Mouse (Mus musculus) ES-E14 (cell line): ENCODE results near the gene Anks1b. TPM values are rescaled to one million over a fixed set of nuclear protein-coding genes. Genes with fewer than 3 reads are reported as not detected.

ENCODE experiments used
- DNase-seq: peaks from one replicate; pipeline ENCODE4 v3.0.0-alpha.2; 2013; ENCODE audit warnings: low read depth, low spot score
- H3K27ac ChIP-seq: 2 replicates; pipeline ENCODE4 v1.5.1; 2012; ENCODE audit warnings: low read depth, mild to moderate bottlenecking, low read length, moderate library complexity, mixed read lengths; ENCODE audit not compliant: poor library complexity, insufficient read depth, severe bottlenecking
- H3K36me3 ChIP-seq: 2 replicates; pipeline ENCODE4 v1.6.1; 2012; ENCODE audit warnings: mild to moderate bottlenecking, low read length, moderate library complexity, mixed read lengths; ENCODE audit not compliant: control insufficient read depth, poor library complexity, insufficient read depth, severe bottlenecking
- H3K4me1 ChIP-seq, 2 experiments: fragments of 150-350 bp in 1 of 2; sonication (generic) in 1 of 2; 2 replicates each; pipeline ENCODE4 v1.6.1; 2012; ENCODE audit warnings: low read length in 2 of 2, mild to moderate bottlenecking in 1 of 2, mixed read lengths in 1 of 2; ENCODE audit not compliant: control insufficient read depth in 2 of 2, insufficient read depth in 2 of 2, poor library complexity in 1 of 2
- H3K4me3 ChIP-seq, 2 experiments: fragments of 150-350 bp in 1 of 2; sonication (generic) in 1 of 2; 2 replicates each; pipeline ENCODE4 v1.5.1; 2012; ENCODE audit warnings: low read length in 2 of 2, low read depth in 1 of 2, mild to moderate bottlenecking in 1 of 2, mixed read lengths in 1 of 2; ENCODE audit not compliant: insufficient read depth in 1 of 2, poor library complexity in 1 of 2, severe bottlenecking in 1 of 2
- H3K9ac ChIP-seq: 2 replicates; pipeline ENCODE4 v1.6.1; 2012; ENCODE audit warnings: low read depth, mild to moderate bottlenecking, low read length, mixed read lengths; ENCODE audit not compliant: poor library complexity, insufficient read depth, severe bottlenecking
- H3K9me3 ChIP-seq: fragments of 150-350 bp; sonication (generic); 2 replicates; pipeline ENCODE4 v1.6.1; 2012; ENCODE audit warnings: low read depth, mild to moderate bottlenecking, low read length; ENCODE audit not compliant: control insufficient read depth, insufficient read depth
- CHD2 ChIP-seq: IDR thresholded peaks from 2 replicates; pipeline ENCODE4 v1.6.1; 2014; ENCODE audit warnings: mild to moderate bottlenecking, low read depth, low read length, inconsistent platforms
- HCFC1 ChIP-seq: IDR thresholded peaks from 2 replicates; pipeline ENCODE4 v1.6.1; 2012; ENCODE audit warnings: low read length, inconsistent platforms, borderline replicate concordance; ENCODE audit not compliant: insufficient read depth
- MAFK ChIP-seq: IDR thresholded peaks from 2 replicates; pipeline ENCODE4 v1.6.1; 2014; ENCODE audit warnings: mild to moderate bottlenecking, low read depth, low read length, inconsistent platforms; ENCODE audit not compliant: insufficient read depth
- ZC3H11A ChIP-seq: IDR thresholded peaks from 2 replicates; pipeline ENCODE4 v1.6.1; 2012; ENCODE audit warnings: low read depth, mild to moderate bottlenecking, inconsistent platforms, low read length, borderline replicate concordance
- ZNF384 ChIP-seq: IDR thresholded peaks from 2 replicates; pipeline ENCODE4 v1.6.1; 2012; ENCODE audit warnings: low read depth, low read length, inconsistent platforms
- in situ Hi-C, 2 experiments: fragments of 600-800 bp; cut with MboI; formaldehyde crosslinking; loops; one replicate each; pipeline ENCODE4 v1.15.1; 2025; ENCODE audit warnings: low sequenced_read_pairs in 2 of 2, inconsistent platforms in 1 of 2; ENCODE audit not compliant: unreplicated experiment in 2 of 2
- total RNA-seq: library from RNA; depleted of rRNA; stranded (reverse); fragments of 300-350 nt; gene quantifications from 2 replicates; pipeline ENCODE4 v1.2.3, GENCODE M21; 2012

The Anks1b gene
- total RNA-seq, 1 experiment, result 2.6 TPM

DNA sequence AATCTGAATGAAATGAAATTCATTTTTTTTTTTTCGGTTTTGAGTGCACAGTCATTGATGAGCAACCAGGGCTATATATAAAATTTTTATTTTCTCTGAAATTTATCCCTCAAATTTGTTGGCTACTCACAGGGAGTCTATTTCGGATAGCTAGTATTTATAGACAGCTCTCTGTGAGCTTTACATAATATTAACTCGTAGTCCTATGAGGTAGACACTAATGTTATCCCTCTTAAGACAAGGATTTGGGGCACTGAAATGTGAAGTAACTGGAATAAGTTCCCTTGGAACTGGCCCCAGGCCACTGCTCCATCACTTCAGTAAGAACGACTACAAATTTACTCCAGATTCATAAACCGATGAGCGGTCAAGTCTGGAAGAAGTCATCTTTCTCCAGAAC, 977.8 kb downstream of the Anks1b start:
- H3K27ac ChIP-seq, result no peak overlapping the region
- no peak overlapping the region for H3K4me3 ChIP-seq
- H3K4me1 ChIP-seq, result no peaks in the 10 kb centered on the region
- H3K9ac ChIP-seq, result no peak overlapping the region
- DNase-seq, result no peak
- TF ChIP-seq HCFC1, result no peak
- TF ChIP-seq ZC3H11A, result no peak
- TF ChIP-seq ZNF384, result no peak
- TF ChIP-seq CHD2, result no peak
- TF ChIP-seq MAFK, result no peak
- no peaks in the 10 kb centered on the region for H3K9me3 ChIP-seq
- in situ Hi-C loops, result no loop called here
- H3K36me3 ChIP-seq, result no peaks in the 10 kb centered on the region

DNA sequence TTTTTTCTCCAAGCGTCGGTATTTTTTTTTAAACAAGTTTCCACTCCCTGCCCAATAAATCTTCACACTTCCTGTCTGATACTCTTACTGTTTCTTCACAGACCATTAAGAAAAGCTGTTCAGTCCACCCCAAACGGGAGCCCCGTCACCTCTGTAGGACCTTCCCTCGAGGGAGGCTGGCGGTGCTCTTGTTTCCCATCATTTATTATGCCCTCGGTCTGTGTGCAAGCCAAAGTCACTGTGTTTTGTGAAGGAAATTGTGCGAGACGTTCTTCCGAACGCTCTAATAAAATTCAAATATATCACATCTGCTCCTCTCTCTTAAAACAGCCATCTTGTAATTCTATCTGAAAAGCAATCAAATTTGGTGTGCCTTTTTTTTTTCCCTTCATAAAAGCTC, 978.7 kb downstream of the Anks1b start:
- H3K4me3 ChIP-seq, result no peak overlapping the region
- H3K36me3 ChIP-seq, result no peaks in the 10 kb centered on the region
- no peak for TF ChIP-seq CHD2
- TF ChIP-seq ZNF384, result no peak
- TF ChIP-seq MAFK, result no peak
- TF ChIP-seq ZC3H11A, result no peak
- no peak for TF ChIP-seq HCFC1
- no peak overlapping the region for H3K27ac ChIP-seq
- in situ Hi-C loops, result no loop called here
- H3K9me3 ChIP-seq, result no peaks in the 10 kb centered on the region
- no peak for DNase-seq
- no peaks in the 10 kb centered on the region for H3K4me1 ChIP-seq
- H3K9ac ChIP-seq, result no peak overlapping the region

DNA sequence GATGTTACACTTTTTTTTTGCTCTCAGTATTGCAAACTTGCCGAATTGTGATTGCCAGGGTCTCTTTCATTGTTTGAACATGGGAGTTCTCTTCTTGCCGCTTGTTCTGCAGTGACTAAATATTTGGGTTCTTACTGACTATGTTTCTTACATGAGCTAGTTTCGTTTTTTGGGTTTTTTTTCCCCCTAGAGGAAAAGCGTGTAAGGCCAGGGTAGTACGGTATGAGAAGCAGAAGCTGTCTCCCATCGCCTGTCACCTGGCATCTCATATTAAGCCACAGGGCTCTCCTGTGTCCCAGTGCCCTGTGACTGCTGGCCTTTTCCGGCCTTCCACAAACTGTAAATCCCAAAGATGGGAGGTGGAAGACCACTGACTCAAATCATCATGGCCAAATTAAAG, 979.1 kb downstream of the Anks1b start:
- Histone ChIP-seq H3K36me3 (no peaks in the 10 kb centered on the region), H3K4me3 (no peak overlapping the region), H3K9me3 (no peaks in the 10 kb centered on the region), H3K27ac (no peak overlapping the region), H3K9ac (no peak overlapping the region), H3K4me1 (no peaks in the 10 kb centered on the region)
- in situ Hi-C loops, result no loop called here
- DNase-seq, result no peak
- no peak for TF ChIP-seq MAFK

DNA sequence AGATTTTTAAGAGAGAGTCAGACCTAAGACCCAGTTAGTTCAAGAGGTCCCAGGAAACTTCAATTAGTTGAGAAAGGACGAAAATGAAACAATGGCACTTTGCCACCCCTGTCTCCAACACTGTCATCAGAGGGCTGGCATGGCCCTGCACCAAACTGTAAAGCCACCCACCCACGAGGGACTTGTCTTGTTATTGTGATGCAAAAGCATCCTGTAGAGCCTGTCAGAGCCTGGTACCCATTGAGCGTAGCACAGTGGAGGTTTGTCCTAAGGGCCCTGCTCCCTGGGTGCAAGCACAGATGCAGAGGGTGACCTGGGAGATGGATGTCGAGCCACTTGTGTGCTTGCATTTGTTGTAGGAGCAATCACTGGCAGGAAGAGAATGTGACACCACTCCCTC, 983.4 kb downstream of the Anks1b start:
- Histone ChIP-seq H3K9ac (no peak overlapping the region), H3K9me3 (no peaks in the 10 kb centered on the region), H3K4me3 (no peak overlapping the region), H3K36me3 (no peaks in the 10 kb centered on the region), H3K27ac (no peak overlapping the region), H3K4me1 (no peaks in the 10 kb centered on the region)
- in situ Hi-C loops, result no loop called here
- DNase-seq, result no peak
- TF ChIP-seq MAFK, result no peak
- no peak for TF ChIP-seq ZNF384
- TF ChIP-seq ZC3H11A, result no peak
- TF ChIP-seq HCFC1, result no peak
- no peak for TF ChIP-seq CHD2

DNA sequence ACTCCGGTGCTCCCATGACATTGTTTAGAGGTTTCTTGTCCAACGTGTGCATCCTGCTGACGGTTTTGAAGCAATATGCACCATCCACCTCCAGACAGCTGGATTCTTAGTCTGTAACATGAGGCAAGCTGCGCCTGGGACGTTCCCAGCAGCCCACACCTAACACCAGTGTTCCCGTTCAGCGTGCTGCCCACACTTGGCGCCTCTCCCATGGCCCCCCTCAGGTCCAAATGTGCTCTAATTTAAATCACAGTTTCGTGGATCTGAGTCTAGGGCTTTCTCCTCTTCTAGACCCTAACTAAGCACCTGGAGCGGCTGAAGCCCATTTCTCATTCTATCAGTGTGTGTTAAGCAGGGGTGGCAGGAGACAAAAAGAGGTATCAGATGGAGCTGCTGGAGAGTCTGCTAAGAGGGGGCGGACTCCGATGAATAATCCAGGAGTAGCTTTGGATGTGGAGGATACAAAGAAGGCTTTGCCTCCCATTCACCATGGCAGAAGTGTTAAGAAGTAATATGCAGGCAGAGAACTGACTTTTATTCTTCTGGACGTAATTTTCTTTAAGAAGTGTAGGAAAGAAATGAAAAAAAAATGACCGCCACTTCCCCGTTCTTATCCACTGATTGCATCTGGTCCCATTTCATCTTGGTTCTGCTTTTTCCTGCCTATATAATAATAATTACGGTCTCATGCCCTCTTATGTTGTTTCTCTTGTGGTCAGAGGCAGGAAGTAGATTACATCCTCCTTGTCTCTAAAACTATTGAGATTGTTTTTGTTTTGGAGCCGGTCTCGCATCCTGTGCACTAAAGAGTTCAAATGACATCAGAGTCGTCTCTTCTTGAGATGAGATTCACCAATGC, 986.6 kb downstream of the Anks1b start:
- in situ Hi-C loops, result no loop called here
- H3K36me3 ChIP-seq, result no peaks in the 10 kb centered on the region
- TF ChIP-seq CHD2 (no peak), ZNF384 (no peak), ZC3H11A (no peak), HCFC1 (no peak), MAFK (no peak)
- DNase-seq, result no peak
- H3K27ac ChIP-seq, result no peak overlapping the region
- H3K9ac ChIP-seq, result no peak overlapping the region
- peaks cover 0 to 2% of the 10 kb centered on the region in 2 experiments; a peak in 1 of 4 replicates for H3K4me1 ChIP-seq
- no peaks in the 10 kb centered on the region for H3K9me3 ChIP-seq
- no peak overlapping the region for H3K4me3 ChIP-seq
